Mouse (Mus musculus) heart, adult 2 months (tissue): Measurements from ENCODE around the gene Nckap5.

ENCODE experiments used
- CTCF ChIP-seq: fragments of 200-600 bp; IDR thresholded peaks from 2 replicates; pipeline ENCODE4 v1.8.1; 2022; ENCODE audit warnings: antibody characterized with exemption, mild to moderate bottlenecking, moderate library complexity
- POLR2A ChIP-seq: fragments of 200-500 bp; IDR thresholded peaks from 2 replicates; pipeline ENCODE4 v1.6.1; 2011; ENCODE audit warnings: mild to moderate bottlenecking, low read depth, low read length, control low read depth; ENCODE audit not compliant: insufficient read depth

DNA sequence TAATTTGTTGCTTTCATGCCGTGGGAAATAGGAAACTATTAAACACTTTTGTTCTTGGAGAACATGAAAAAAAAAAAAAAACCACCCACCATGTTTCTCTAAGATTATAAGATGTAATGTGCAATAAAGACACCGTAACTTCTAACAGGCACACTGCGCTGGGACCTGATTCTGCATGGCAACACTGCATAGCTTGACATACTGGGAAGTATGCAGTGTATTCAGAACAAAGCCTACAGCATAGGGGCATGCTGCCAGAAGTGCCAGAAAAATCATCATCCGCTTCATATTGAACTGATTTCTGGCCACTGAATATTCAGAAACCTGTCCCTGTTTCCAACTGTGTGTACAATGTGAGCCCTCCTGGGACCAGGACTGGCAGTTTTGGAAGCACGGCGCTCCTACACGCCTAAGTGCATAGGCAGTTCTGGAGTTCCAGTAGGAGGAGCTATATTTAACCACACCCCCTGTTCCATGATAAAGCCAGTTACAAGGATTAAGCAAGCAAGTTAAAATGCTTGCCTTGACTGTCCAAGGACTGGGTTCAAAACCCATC is 302.5 kb downstream of the Nckap5 start:
- TF ChIP-seq CTCF (no peak), POLR2A (no peak)
